Mouse (Mus musculus): ENCODE data around the gene Tspyl4.
"Not testable (repeated sequence)": the region's sequence is repeated elsewhere in the genome, so short reads cannot be mapped to it uniquely, and the experiment has no call there.

Gene Tspyl4

DNA sequence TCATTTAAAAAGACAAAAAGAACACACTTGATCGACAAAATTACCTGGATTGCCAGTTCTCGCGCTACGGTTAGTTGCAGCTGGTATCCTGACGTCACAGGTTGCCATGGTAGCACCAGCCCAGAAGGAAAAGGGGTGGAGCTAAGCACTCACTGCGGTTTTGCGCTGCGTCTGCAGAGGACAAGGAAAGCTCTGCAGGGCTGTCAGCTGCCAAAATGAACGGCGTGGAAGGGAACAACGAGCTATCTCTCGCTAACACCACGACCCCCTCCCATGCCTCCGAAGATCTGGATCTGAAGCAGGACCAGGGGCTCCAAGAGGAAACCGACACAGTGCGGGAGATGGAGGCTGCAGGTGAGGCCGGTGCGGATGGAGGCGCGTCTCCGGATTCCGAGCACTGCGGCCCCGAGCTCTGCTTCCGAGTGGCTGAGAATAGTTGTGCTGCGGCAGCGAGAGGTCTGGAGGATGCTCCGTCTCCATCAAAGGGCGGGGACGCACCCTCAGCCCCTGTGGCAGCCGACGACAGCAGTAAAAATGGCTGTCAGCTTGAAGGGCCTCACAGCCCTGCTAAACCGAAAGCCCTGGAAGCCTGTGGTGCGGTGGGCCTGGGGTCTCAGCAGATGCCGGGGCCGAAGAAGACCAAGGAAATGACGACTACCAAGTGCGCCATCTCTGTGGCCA is at the start of gene Tspyl4:
TSS of gene Tspyl4 (plus strand) at position 144 of the 681 bp plus-strand sequence.
- in situ Hi-C loops (cut with MboI; ENCODE audit: low pct_unique_long_range_greater_than_20kb in 1 of 2, low sequenced_read_pairs in 2 of 2, unreplicated experiment in 1 of 2) = no loop called here

DNA sequence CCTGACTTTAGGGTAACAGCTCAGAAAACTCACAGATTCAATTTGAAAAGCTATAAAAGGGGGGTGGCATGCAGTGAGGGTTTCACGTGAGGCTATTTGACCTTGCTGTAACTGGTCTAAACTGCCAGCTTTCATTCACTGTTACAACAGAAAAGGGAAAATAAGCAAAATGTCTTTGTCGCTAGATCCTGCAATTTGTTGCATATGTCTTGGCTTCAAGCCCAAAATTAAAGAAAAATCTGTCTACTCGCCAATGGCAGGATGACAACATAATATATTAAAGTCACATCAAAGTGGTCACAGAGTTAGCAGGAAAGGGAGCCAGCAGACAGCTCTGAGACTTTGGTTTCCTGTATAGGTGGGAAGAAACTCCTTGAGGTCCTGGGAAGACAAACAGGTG is 49.5 kb upstream of the Tspyl4 start:
- in situ Hi-C loops (cut with MboI; ENCODE audit: low pct_unique_long_range_greater_than_20kb in 1 of 2, low sequenced_read_pairs in 2 of 2, unreplicated experiment in 1 of 2) = no loop called here

DNA sequence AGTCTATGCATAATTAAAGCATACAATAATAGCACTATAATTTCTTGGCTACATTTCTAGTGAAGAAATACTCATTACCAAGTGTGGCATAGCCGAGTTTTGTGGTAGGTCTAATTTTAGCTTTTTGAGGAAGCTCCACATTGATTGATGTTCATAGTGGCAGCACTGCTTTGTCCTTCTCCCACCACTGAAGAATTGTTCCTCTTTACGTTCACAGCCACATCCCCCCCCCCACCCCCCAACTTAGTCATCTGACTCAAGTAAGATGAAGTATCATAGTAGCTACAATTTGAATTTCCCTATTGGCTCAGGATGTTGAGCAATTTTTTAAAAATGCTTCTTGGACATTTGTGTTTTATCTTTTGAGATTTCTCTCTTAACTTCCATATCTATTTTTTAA is 47.6 kb upstream of the Tspyl4 start:
- in situ Hi-C loops (cut with MboI; ENCODE audit: low pct_unique_long_range_greater_than_20kb in 1 of 2, low sequenced_read_pairs in 2 of 2, unreplicated experiment in 1 of 2) = no loop called here

DNA sequence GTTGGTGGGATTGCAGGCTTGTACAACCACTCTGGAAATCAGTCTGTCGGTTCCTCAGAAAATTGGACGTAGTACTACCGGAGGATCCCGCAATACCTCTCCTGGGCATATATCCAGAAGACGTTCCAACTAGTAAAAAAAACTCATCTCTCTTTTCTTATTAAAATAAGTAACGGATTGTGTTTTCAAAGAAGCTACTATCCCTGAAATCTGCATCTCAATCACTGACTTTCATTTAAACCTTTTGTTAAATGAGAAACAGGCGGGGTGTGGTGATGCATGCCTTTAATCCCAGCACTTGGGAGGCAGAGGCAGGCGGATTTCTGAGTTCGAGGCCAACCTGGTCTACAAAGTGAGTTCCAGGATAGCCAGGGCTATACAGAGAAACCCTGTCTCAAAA is 44.4 kb upstream of the Tspyl4 start:
- in situ Hi-C loops (cut with MboI; ENCODE audit: low pct_unique_long_range_greater_than_20kb in 1 of 2, low sequenced_read_pairs in 2 of 2, unreplicated experiment in 1 of 2) = not testable (repeated sequence)

DNA sequence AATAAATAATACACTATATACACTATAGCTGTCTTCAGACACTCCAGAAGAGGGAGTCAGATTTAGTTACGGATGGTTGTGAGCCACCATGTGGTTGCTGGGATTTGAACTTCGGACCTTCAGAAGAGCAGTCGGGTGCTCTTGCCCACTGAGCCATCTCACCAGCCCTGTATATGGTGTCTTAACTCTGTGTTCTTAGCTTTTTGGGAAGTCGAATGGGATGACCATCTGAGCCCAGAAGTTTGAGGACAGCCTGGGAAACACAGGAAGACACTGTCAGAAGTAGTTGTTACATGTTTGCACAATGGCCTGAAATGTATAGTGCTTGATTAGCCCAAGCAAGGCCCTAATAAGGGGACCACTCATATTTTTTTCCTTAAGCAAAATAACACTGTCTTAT is 32.1 kb upstream of the Tspyl4 start:
- in situ Hi-C loops (cut with MboI; ENCODE audit: low pct_unique_long_range_greater_than_20kb in 1 of 2, low sequenced_read_pairs in 2 of 2, unreplicated experiment in 1 of 2) = no loop called here

DNA sequence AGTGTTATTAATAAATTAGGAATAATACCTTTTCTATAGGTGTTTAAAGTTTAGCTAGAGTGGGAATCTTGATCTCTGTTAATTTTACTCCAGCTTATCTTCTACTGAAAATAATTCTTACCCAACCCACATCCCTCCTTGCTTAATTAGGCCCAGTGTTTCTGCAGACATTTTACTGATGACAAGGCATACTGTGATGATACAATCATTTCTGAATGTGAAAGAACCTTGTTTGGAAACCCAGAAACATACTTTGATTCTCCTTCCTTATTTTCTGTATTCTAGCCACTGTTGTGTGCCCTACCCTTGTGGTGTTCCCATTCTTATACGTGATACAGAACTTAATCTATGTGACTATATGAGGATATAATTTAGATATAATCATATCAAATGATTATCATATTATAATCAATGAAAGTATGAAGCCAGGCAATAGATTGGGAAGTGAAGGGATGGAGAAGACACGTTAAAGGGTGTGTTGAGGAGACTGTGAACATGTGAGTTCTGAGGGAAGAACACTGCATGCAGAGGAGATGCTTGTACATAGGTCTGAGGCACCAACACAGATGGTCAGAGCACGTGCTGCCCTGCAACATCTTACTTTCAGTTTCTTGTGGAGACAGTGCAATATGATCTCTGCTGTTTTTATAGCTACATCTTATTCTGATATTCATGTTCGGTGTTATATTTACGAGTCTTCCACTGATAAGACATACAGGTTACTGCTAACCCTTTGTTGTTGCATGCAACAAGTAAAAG is 29.8 kb upstream of the Tspyl4 start:
- in situ Hi-C loops (cut with MboI; ENCODE audit: low pct_unique_long_range_greater_than_20kb in 1 of 2, low sequenced_read_pairs in 2 of 2, unreplicated experiment in 1 of 2) = no loop called here

DNA sequence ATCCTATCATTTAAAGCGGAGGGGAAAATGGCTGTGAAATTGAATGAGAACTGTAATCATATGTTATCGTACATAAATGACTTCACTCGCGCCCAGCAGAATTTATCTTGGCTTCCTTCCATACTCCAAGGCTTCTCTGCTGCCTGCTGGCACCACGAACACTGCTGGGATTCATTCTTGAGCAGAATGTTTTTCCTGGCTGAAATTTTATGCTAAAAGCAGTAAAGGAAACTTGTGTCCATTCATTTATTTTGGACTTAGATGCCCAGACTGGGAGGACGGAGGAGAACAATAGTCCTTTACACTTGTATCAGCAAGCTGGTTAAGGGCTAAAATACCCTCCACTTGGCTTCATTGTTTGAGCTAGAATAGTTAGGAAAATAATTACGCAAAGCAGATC is 25.6 kb upstream of the Tspyl4 start:
- in situ Hi-C loops (cut with MboI; ENCODE audit: low pct_unique_long_range_greater_than_20kb in 1 of 2, low sequenced_read_pairs in 2 of 2, unreplicated experiment in 1 of 2) = loop anchor here in 1 of 2 experiments (10.0 kb wide), 1 partner anchor 117 kb away; no protein-coding TSS in a partner anchor

DNA sequence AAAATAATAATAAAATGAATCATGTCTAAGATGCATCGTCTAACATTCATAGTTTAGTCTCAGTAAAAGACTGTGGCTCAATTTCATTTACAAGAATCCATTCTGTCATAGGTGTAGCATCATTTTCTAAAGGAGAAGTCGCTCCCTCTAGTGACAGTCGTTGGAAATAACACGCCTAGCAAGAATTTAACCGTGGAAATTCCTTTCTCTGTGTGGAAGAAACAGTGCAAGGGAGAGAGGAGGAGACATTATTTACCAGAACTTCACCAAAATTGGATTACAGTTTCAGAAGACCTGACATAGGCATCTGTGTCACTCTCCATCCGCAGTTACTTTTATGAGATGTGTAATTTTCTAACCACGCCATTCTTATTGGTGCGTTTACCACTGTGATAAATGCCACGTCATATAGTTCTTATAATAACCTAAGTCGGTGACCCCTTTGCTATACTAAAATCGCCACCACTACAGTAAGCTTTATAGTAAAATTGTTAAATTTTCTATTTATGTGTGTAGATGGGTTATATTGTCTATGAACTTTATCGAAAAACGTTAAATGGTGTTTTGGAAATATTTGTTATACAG is 16.6 kb upstream of the Tspyl4 start:
- in situ Hi-C loops (cut with MboI; ENCODE audit: low pct_unique_long_range_greater_than_20kb in 1 of 2, low sequenced_read_pairs in 2 of 2, unreplicated experiment in 1 of 2) = no loop called here

DNA sequence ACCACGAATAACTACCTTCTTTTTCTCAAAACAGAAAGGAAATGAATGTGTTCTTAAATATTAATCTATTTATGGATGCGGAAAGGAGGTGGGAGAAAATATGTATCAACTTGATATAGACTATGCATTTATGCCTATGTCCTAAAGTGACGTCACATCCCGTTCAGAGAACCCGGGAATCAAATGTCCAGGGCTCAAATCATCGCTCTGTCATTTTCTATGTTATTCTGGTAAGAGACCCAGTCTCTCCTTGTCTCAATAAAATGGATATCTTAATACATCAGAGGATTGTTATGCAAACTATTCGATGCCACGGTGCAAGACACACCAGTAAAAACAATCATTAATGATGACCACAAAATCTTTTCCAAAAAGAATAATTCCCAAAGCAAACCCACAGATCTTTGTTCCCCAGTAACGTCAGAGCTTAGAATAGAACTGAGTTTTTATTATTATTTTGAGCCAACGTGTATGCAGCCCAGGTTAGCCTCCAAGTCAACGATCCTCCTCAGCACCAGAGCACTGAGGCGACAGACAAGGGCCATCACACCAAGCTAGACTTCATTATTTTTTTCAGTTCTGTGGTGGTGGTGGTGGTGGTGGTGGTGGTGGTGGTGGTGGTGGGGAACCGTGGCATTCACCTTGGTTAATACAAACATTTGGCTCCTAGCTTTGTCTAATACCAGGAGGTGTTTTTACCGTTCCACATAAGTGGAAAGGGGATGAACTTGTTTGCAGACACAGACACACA is 15.9 kb upstream of the Tspyl4 start:
- in situ Hi-C loops (cut with MboI; ENCODE audit: low pct_unique_long_range_greater_than_20kb in 1 of 2, low sequenced_read_pairs in 2 of 2, unreplicated experiment in 1 of 2) = no loop called here

DNA sequence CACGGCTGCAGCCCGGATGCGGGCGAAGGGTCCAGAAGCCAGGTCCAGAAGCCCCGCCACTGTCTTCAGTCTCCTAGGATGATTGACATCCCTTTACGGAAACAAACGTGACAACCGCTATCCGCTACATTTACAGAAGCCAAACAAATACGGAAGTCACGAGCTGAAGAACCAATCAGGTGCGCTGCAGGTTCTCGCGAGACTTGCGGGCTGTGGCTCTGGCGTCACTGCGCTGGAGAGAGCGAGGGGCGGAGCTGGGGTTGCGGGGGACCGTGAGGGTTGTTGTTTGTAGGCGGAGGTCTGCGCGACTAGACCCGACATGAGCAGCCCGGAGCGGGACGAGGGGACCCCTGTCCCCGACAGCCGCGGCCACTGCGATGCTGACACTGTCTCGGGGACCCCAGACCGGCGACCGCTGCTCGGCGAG is 15.3 kb upstream of the Tspyl4 start, which contains the start of gene Tspyl1:
TSS of gene Tspyl1 (plus strand) at position 229 of the 427 bp plus-strand sequence.
- in situ Hi-C loops (cut with MboI; ENCODE audit: low pct_unique_long_range_greater_than_20kb in 1 of 2, low sequenced_read_pairs in 2 of 2, unreplicated experiment in 1 of 2) = no loop called here

DNA sequence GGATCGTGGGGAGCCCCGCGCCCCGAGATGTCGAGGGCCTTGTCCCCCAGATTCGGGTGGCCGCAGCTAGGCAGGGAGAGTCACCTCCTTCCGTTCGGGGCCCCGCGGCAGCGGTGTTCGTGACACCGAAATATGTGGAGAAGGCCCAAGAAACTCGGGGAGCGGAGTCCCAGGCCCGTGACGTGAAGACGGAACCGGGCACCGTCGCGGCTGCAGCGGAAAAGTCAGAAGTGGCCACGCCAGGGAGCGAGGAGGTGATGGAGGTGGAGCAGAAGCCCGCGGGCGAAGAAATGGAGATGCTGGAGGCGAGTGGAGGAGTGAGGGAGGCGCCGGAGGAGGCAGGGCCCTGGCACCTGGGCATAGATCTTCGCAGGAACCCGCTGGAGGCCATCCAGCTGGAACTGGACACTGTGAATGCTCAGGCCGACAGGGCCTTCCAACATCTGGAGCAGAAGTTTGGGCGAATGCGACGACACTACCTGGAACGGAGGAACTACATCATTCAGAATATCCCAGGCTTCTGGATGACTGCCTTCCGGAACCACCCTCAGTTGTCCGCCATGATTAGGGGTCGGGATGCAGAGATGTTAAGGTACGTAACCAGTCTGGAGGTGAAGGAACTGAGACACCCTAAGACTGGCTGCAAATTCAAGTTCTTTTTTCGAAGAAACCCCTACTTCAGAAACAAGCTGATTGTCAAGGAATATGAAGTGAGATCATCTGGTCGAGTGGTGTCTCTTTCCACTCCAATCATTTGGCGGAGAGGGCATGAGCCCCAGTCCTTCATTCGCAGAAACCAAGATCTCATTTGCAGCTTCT is 14.6 kb upstream of the Tspyl4 start:
- in situ Hi-C loops (cut with MboI; ENCODE audit: low pct_unique_long_range_greater_than_20kb in 1 of 2, low sequenced_read_pairs in 2 of 2, unreplicated experiment in 1 of 2) = no loop called here

DNA sequence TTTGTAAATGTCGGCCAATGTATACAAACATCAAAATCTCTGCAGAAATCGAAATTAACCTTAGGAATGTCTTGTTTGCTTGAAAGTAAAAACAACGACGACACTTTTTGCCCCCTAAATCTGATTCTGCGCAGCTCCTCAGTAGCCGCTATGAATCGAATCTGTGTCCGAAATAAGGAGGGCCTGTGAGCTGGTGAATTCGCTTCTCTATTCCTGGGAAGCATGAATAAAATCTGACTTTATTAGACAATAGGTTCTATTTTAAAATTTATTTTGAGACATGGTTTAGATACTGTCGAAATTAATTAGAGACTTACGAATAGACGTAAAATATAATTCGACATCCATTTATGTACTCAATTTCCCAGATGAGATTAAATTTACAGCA is 337 bp upstream of the Tspyl4 start:
- in situ Hi-C loops (cut with MboI; ENCODE audit: low pct_unique_long_range_greater_than_20kb in 1 of 2, low sequenced_read_pairs in 2 of 2, unreplicated experiment in 1 of 2) = no loop called here

DNA sequence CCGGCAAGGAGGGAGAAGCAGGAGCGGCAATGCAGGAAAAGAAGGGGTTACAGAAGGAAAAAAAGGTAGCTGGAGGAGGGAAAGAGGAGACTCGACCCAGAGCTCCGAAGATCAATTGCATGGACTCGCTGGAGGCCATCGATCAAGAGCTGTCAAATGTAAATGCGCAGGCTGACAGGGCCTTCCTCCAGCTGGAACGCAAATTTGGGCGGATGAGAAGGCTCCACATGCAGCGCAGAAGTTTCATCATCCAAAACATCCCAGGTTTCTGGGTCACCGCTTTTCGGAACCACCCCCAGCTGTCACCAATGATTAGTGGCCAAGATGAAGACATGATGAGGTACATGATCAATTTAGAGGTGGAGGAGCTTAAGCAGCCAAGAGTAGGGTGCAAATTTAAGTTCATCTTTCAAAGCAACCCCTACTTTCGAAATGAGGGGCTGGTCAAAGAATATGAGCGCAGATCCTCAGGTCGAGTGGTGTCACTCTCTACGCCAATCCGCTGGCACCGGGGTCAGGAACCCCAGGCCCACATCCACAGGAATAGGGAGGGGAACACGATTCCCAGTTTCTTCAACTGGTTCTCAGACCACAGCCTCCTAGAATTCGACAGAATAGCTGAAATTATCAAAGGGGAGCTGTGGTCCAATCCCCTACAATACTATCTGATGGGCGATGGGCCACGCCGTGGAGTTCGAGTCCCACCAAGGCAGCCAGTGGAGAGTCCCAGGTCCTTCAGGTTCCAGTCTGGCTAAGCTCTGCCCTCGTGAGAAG is 925 bp downstream of the Tspyl4 start:
- in situ Hi-C loops (cut with MboI; ENCODE audit: low pct_unique_long_range_greater_than_20kb in 1 of 2, low sequenced_read_pairs in 2 of 2, unreplicated experiment in 1 of 2) = no loop called here

DNA sequence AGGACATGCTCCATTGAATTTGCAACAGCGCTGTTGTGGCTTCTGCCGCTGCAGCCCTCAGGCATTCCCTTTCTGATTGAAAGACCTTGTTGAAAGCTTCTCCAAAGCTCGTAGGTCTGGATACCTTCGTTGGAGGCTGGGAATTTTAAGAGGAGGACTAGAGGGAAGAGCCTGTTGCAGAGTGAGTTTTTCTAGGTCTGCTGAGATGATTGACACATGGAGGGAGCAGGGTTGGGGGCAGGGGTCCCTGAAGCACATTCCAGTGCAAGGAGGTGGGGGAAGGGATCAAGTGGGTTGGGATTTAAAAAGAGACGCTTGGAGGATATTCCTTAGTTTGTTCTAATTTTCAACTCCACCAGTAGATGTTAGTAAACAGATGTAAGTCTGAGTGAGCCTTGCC is 3.1 kb downstream of the Tspyl4 start:
- in situ Hi-C loops (cut with MboI; ENCODE audit: low pct_unique_long_range_greater_than_20kb in 1 of 2, low sequenced_read_pairs in 2 of 2, unreplicated experiment in 1 of 2) = no loop called here

DNA sequence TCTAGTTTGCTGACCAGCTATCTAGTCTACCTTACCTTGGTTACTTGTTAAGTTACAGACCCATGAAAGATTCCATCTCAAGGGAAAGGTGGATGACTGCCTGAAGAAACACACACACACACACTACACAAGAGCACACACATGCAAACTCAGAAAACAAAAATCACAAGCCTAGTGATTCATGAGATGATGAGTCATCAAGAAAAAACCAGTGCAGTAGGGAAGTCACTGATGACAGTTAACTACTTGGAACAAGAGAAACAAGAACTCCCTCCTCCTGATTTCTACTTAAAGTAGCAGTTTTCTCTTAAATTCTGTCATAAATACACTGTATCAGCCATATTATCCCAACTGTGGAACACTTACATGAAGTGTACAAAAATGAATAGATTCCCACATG is 9.8 kb downstream of the Tspyl4 start:
- in situ Hi-C loops (cut with MboI; ENCODE audit: low pct_unique_long_range_greater_than_20kb in 1 of 2, low sequenced_read_pairs in 2 of 2, unreplicated experiment in 1 of 2) = no loop called here

DNA sequence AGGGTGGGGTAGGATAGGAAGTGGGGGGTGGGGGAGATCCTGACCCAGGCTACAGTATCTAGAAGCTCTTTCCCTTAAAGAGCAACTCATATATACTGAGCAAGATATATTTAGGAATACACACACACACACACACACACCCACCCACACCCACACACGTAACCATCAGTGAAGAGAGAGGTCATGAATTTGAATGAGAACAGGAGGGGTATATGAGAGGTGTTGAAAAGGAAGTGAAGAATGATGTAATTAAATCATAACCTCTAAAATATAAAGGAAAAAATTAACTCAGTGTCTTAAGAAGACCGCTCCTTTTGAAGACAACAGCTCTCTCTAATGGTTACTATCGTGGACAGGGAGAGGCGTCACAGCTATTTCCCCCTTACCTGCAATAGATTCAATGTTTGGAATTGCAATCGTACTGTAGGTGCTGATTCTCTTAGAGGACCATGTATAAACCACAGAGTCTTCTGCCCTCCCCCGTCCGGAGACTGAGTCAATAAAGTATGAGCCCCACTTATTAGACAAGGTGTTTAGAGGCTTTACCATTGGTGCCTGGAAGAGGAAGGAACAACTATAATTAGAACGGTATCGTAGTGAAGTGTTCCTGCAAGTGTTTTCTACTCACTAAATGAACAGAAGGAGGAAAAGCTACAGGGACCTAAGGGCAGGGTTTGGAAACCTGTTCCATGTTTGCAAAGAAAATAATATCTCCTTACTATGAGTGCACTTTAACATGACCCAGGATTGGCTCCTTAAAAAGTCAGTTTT is 12.9 kb downstream of the Tspyl4 start:
- in situ Hi-C loops (cut with MboI; ENCODE audit: low pct_unique_long_range_greater_than_20kb in 1 of 2, low sequenced_read_pairs in 2 of 2, unreplicated experiment in 1 of 2) = loop anchor here in 1 of 2 experiments (10.0 kb wide), 1 partner anchor 295 kb away; the partner anchor contains the start of gene Rwdd1

DNA sequence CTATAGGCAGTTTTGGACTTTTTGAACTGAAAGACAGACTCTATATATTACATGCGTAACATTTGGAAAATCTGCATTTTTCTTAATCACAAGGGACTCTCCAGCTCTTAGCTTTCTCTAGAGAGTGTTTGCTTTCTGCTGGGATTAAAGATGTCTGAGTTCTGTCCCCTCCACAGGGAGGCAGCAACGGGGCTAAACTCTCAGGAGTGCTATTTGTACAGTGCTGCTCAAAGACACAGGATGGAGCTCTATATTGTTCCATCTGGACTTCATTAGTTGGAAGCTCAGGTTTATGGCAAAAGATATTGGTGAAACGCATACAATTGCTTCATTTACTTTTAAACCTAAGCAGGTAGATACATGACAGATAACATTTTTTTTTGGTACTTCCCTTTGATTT is 15.3 kb downstream of the Tspyl4 start:
- in situ Hi-C loops (cut with MboI; ENCODE audit: low pct_unique_long_range_greater_than_20kb in 1 of 2, low sequenced_read_pairs in 2 of 2, unreplicated experiment in 1 of 2) = loop anchor here in 1 of 2 experiments (10.0 kb wide), 1 partner anchor 298 kb away; the partner anchor contains the start of gene Rwdd1
